In genomic region chr4:149736581-149736980, GRCm38 (mm10) we compare ENCODE assay signal across 8 mouse cellular contexts. TPM values are rescaled to one million over a fixed set of nuclear protein-coding genes. Genes with fewer than 3 reads are reported as not detected.
DNase-seq lines count a peak whose midpoint lies in the region; TF ChIP-seq lines count a peak whose summit lies in the region.

No protein-coding gene starts in this region.

- 12% methylated on average over 4 of the region's 4 CpGs for WGBS in lung, adult 2 months

- TF ChIP-seq POLR2A in lung, adult 2 months (IDR thresholded peaks at IDR 0.05; ENCODE audit: borderline replicate concordance, extremely low read depth, low read depth, low read length), result no peak

- no peak for TF ChIP-seq CTCF in lung, adult 2 months (IDR thresholded peaks at IDR 0.05; ENCODE audit: insufficient read depth, low read length)

- H3K4me3 ChIP-seq in lung, adult 2 months (replicated peaks; ENCODE audit: extremely low read depth, low read depth, low read length), result peak overlapping the region; percentile 6

- peak; percentile 18 for DNase-seq in lung, adult 2 months
- no peak for DNase-seq in lung, postnatal 14 days
- peak; percentile 98 for DNase-seq in cerebellum, adult 9-11 months
- peak; percentile 87 to 89 for DNase-seq in heart, adult 18-20 months
- DNase-seq in kidney, adult 18-20 months, result peak; percentile 69
- peak; percentile 57 for DNase-seq in lung, postnatal 10 days
- DNase-seq in embryo, embryonic 9.5 days (ENCODE audit: extremely low spot score), result no peak
- DNase-seq in layer of hippocampus, adult 9-10 months (ENCODE audit: low spot score), result no peak

- peaks cover 11% of the 10 kb centered on the region for H3K4me1 ChIP-seq in lung, adult 2 months (ENCODE audit: control insufficient read depth, insufficient read depth, low read length)

RNA-seq across cellular contexts. Expression of gene Tmem201, which starts 1.3 kb away (rescaled TPM):
- polyA plus RNA-seq in lung, adult 2 months (2012; rRNA removed), result 34.0 TPM in 2 replicates
- 10 to 100 TPM; 85.2 to 90.5 TPM for total RNA-seq in heart, adult 18-20 months (2021)

RNA-seq across cellular contexts. Expression of gene Pik3cd, which starts 34.2 kb away (rescaled TPM):
- polyA plus RNA-seq in lung, adult 2 months (2012; rRNA removed), result 14.6 and 19.3 TPM in 2 replicates
- total RNA-seq in heart, adult 18-20 months (2021), result 1 to 10 TPM; 3.5 to 5.6 TPM

RNA-seq across cellular contexts. Expression of gene Slc25a33, which starts 37.5 kb away (rescaled TPM):
- polyA plus RNA-seq in lung, adult 2 months (2012; rRNA removed), result 9.5 and 12.7 TPM in 2 replicates
- 10 to 100 TPM; 22.7 to 25.7 TPM for total RNA-seq in heart, adult 18-20 months (2021)

Comparison
In these comparisons a context has a peak if more than half of its experiments do, and no peak if none do; other contexts are left out.
1. DNase-seq: peak in lung, adult 2 months (single experiment), cerebellum, adult 9-11 months (single experiment), heart, adult 18-20 months (2 of 2), kidney, adult 18-20 months (single experiment) and lung, postnatal 10 days (single experiment); none in lung, postnatal 14 days (single experiment), embryo, embryonic 9.5 days (single experiment) and layer of hippocampus, adult 9-10 months (single experiment).